Mouse (Mus musculus) B cell, adult 2 months (primary cell): ENCODE measurements around the gene Mxd4.

Experiments
- DNase-seq, 2 experiments: peaks; one replicate each; pipeline ENCODE4 v3.0.0; 2022

The Mxd4 gene

DNA sequence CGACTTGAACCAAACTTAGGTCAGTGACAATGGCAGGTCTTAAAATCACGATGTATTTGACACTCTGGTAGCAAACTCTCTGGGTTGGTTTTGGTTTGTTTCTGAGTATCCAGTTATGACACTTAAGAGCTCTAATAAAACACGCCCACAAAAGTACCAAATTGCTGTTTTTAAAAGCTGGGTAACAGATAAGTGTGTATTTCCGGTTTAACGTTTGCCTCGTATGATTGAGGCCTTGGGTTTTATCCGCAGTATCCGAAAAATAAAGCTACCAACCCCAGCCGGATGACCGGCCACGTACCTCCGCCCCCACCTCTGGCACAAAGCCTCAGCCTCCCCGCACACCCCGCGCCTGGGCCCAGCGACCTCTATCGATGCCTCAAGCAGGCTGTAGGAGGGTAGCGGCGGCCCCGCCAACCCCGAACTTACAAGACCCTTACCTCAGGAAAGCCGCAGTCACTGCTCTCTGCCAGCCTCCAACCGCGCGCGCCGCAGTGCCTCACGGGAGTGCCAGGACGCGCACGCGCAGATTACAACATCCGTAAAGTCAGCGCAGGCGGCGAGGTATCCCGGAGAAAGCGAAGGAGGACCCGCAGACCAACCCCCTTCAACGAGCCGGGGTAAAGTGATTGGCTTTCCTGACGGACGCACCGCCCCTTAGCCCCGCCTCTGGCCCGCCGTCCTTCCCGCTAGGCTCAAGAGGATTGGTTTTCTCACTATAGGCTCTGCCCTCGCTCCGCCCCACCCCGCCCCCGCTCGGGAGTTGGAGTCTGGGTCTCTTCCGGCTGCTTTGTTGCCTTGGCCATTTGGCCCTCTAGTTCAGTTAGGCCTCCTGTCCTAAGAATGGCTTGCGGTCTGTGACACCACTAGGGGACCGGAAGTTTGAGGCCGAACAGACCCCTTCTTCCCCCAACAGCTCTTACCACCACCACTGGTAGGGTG lies 18.3 kb downstream of the Mxd4 start, which contains the start of the genes Poln and Haus3:
Gene Poln, minus strand, starts transcription at position 499 of the 942 bp plus-strand sequence.
Gene Haus3, minus strand, starts transcription at position 578 of the 942 bp plus-strand sequence.
- peak; percentile 93 to 95 for DNase-seq

DNA sequence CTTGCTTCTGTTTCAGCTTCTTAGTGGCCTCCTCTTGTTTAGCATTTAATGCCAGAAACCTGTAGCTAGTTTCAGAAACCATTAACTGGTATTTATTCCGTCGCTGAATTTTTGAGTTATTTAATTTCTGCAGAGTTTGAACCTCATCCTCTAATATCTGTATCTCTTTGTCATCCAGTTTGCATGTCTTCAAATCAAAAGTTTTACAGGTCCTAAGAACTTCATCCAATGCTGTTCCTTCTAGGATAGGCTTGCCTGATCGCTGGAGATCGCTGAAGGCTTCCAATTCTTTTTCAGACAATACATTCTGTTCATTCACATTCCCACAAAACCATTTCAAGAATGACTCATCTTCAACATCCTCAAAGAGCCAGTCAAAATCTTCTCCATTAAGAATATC lies 19.7 kb downstream of the Mxd4 start:
- no peak for DNase-seq

DNA sequence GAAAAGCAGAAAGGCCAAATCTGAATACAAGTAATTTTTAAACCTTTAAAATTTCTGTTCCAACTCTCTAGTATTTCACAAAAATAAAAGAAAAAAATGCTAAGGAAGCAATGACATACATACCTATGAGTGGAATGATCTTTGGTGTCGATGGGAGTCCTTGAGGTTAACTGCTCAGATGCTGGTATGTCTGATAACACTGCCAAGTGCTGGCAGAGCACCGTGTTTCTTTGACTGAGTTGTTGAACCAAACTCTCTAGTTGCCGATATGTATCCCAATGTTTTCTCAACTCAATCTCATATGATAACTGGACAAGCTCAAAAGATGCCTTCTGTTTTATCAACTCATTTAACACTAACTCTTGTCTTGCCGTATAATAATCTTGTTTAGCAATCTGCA lies 21.7 kb downstream of the Mxd4 start:
- no peak for DNase-seq

DNA sequence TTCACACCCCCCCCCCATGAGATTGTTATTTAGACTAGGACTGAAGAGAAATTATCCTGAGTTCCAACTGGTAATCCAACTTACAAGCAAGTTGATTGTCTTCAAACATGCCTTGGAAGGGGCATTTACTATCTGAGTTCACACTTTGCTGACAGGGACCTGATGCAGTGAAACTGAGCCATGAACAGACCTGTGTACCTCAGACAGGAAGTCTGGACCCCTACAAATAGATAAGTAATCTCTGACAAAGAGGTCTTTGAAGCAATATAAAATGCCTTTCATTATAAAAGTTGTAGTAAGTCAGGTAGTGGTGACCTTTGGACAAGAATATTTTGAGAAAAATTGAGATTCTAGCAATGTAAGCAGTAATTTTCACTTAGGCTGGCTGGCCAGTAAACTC lies 39.0 kb downstream of the Mxd4 start:
- DNase-seq: no peak

DNA sequence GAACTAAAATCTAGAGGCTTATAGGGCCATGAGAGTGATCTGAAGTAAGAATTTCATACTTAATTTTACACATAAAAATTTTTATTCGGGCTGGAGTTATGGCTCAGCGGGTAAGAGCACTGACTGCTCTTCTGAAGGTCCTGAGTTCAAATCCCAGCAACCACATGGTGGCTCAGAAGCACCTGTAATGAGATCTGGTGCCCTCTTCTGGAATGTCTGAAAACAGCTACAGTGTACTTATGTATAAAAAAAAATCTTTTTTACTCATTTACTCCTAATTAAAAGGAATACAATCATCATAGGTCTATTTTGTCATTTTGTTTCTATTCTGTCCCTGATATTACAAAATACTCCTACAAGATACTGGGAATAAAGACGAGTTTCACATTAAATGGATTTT lies 40.0 kb downstream of the Mxd4 start:
- no peak for DNase-seq

DNA sequence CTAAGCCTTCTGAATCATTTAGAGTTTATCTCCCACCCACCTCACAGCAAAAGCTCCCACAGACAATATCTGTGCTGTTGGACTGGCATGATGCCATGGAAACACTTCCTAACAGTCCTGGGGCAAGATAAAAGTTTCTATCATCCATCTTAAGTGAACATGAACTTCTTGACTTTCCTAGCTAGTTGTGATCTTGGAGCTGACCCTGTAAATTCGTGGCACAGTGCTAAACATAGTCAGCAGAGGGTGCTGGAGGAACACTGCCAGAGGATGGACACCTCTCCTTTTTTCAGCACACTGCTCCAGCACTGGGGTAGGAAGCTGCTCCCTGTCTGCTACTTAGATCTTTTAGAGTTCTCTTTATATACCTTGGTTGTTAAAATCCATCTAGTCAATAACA lies 47.8 kb downstream of the Mxd4 start:
- peak; percentile 11 for DNase-seq

DNA sequence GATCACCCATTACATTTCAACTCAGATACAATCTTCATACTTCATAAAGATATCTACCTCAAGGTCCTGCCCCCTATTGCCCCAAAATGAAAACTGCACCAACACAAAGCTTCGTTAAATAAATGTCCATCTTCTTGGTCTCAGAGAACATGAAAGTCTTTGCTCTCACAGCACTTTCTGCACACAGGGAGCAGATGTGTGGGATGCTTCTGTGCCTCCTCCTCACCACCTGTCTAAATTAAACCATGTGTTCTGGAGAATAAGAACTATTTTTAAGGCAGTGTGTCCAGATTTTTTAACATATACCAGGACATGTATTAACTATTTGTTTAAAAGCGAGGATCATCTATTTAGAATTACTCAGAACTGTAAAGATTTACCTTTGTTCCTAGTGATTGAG lies 54.8 kb downstream of the Mxd4 start:
- DNase-seq: no peak

DNA sequence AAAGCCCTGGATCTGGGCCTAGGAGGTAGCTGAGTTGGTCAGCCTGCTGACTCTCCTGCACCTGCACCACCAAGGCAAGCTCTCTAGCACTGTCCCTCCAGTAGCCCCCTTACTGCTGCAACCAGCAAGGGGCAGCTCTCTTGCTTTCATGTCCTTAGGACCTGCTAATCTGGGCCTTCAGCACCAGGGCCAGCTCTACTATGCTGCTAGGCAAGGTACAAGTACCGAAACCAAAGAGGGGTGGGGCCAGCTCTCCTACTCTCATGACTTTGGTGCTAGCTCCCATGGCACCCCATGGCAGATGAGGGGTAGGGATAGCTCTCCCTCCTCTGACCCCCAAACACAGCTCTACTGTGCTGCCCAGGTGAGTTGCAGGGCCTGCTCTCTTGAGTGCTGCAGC lies 63.4 kb downstream of the Mxd4 start:
- no peak for DNase-seq
